Mouse (Mus musculus) olfactory bulb, adult 2 months (tissue): ENCODE results near the gene Tmem44. TPM values are rescaled to one million over a fixed set of nuclear protein-coding genes. Genes with fewer than 3 reads are reported as not detected.

Experiments
- H3K27ac ChIP-seq: fragments of 200-500 bp; 2 replicates; pipeline ENCODE4 v1.5.1; 2012; ENCODE audit warnings: low read depth, low read length; ENCODE audit not compliant: insufficient read depth
- H3K4me1 ChIP-seq: fragments of 200-500 bp; 2 replicates; pipeline ENCODE4 v1.6.1; 2012; ENCODE audit warnings: low read length; ENCODE audit not compliant: control insufficient read depth, insufficient read depth
- H3K4me3 ChIP-seq: fragments of 200-500 bp; 2 replicates; pipeline ENCODE4 v1.5.1; 2012; ENCODE audit warnings: mild to moderate bottlenecking, low read depth, low read length, moderate library complexity; ENCODE audit not compliant: insufficient read depth
- CTCF ChIP-seq: fragments of 200-500 bp; IDR thresholded peaks from 2 replicates; pipeline ENCODE4 v1.5.1; 2012; ENCODE audit warnings: low read depth, mild to moderate bottlenecking, low read length, moderate library complexity; ENCODE audit not compliant: insufficient read depth
- POLR2A ChIP-seq: fragments of 200-500 bp; IDR thresholded peaks from 2 replicates; pipeline ENCODE4 v1.6.1; 2012; ENCODE audit warnings: mild to moderate bottlenecking, low read depth, low read length, moderate library complexity; ENCODE audit not compliant: insufficient read depth
- whole genome bisulfite sequencing: fragments of 180-500 bp; shearing (Covaris S2); methylation state at CpG from one replicate; pipeline ENCODE4 v1.1.7; 2018; 5-methylcytosine and 5-hydroxymethylcytosine counted together
- polyA plus RNA-seq: library from polyadenylated mRNA; stranded (reverse); fragments of >200 nt; gene quantifications from 2 replicates; pipeline ENCODE4 v1.2.4, GENCODE M21; 2012; ENCODE audit warnings: low replicate concordance; ENCODE audit not compliant: missing spikeins, insufficient read depth, insufficient read length

The Tmem44 gene
- polyA plus RNA-seq, 1 experiment: not detected

DNA sequence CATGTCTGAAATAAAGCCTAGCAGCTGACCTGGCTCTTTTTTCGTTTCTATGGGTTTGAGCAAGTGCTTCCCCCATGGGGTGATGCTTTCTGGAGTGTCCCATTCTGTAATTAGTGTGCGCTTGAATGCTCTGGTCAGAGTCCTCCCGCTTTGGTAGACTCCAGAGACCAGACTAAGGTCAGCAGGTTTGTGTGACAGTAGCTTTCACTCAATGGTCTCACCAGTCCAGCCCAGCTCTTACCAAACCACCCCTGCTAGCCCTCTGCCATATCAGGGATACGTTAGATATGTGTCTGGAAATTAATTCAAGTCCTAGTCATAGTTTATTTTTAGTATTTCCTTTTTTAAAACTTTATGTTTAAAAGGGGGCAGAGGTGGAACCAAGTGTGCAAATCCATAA lies 10.0 kb upstream of the Tmem44 start:
- no peak overlapping the region for H3K4me3 ChIP-seq
- TF ChIP-seq CTCF (no peak), POLR2A (no peak)
- no peaks in the 10 kb centered on the region for H3K4me1 ChIP-seq
- WGBS: 85% methylated on average over 4 of the region's 4 CpGs
- H3K27ac ChIP-seq: no peak overlapping the region

DNA sequence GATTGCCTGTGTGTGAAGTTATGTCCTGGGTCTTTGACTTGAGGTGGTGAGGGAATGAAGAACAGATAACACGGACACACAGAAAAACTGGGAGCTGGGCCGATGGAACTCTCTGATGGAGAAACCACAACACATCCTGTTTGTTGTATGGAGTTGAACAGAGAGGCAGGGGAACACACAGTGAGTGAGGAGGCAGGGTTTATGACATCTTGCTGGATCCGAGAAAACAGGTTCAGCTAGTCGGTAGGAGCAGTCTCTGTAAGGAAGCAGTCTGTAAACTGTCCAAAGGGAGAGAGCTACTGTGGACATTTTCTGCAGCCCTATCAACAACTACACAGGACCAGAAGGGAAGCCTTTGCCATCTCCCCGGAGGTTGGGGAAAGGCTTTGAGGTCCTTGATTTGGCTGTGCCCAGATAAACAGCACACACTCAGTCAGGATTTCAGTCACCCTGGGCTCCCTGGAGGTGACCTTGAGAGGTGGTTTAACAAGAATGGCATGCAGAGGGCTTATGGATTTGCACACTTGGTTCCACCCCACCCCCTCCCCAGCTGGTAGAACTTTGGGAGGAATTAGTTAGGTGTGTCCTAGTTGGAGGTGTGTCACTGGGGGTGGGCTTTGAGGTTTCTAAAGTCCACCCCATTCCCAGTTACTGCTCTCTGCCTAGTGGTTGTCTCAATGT lies 8.8 kb upstream of the Tmem44 start:
- 88% methylated on average over 5 of the region's 5 CpGs for WGBS
- no peaks in the 10 kb centered on the region for H3K4me1 ChIP-seq
- TF ChIP-seq POLR2A (no peak), CTCF (no peak)
- no peak overlapping the region for H3K4me3 ChIP-seq
- no peak overlapping the region for H3K27ac ChIP-seq

DNA sequence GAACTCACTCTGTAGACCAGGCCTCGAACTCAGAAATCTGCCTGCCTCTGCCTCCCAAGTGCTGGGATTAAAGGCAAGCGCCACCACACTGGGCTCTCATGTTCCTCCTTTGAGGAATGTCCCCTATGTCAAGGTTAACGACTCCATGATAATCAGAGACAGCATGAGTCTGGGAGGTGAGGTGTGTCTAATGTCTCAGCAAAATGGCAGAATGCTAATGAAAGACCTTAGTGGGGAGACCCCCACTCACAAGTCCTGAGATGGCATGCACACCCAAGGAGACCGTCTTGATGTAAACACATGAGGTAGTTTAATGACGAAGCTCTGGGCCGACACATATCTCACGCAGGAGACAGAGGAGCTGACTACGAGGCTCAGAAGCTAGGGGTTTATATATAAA lies 3.5 kb upstream of the Tmem44 start:
- WGBS: 97% methylated on average over 8 of the region's 8 CpGs
- H3K4me1 ChIP-seq: peaks cover 13% of the 10 kb centered on the region
- H3K4me3 ChIP-seq: no peak overlapping the region
- no peak overlapping the region for H3K27ac ChIP-seq
- TF ChIP-seq CTCF: no peak
- no peak for TF ChIP-seq POLR2A

DNA sequence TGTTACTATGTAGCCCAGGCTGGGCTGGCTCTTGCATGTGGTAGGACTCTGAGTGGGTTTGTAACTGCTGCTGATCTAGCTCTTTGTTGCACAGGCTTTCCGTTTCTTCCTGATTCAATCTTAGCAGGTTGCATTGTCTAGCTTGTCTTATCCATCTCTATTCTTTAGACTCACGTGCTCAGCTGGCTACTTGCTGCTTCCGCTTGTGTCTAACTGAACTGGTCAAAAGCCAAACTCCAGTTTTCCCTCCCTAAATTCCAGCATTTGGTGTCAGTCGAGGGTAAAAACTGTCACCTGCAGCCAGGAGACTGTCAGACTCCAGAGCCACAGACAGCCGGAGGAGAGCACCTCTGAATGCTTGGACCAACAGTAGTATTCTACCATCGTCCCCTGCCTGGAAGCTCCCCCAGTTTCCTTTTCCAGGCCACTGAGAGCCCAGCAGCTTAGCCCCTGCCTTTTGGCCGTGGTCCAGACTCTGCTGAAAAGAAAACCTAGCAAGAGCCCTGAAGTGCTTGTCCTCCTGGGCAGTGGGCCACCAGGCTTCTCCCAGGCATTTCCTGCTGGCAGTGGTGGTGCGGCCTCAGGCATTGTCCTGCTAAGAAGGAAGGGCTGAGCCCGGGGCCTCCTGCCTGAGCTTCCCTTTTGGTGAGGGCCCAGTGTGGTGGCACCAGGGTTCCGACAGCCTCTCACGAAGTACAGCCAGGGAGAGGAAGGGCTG lies 2.1 kb upstream of the Tmem44 start:
- no peak for TF ChIP-seq POLR2A
- no peak for TF ChIP-seq CTCF
- 49% methylated on average over 11 of the region's 11 CpGs for WGBS
- H3K4me3 ChIP-seq: no peak overlapping the region
- H3K4me1 ChIP-seq: peaks cover 13% of the 10 kb centered on the region
- no peak overlapping the region for H3K27ac ChIP-seq

DNA sequence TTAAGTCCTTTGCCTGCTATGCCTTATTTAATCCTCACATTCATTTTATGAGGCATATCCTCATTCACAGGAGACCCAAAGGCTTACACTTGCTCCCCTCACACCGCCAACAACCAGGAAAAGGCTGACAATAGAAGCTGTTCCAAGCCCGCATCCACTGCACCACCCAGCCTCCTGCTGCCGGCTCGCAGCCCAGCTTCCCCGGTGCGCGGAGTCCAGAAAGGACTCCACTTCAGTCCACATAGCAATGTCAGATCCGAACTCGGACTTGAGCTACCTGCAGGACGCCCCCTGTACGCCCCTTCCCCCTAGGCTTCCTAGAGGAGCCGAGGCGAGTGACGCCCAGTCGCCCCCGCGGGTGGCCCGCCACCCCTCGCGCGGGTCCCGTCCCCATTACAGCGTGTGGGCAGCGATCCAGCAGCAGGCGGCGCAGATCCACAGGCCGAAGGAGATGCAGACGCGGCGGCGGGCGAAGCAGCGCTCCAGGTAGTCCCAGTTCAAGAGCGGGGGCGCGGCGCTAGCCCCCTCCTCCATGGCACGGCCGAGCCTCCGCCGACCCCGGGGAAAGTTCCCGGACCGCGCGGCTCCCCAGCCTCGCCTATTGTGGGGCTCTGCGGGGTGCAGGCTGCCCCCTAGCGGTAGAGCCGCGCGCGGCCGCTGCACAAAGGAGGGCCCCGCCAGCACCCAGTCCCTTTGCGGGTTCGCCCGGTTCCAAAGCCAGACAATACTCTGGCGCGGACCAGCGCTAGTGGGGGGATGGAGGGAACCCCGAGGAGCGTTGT lies 485 bp downstream of the Tmem44 start:
- WGBS: 1% methylated on average over 63 of the region's 63 CpGs
- TF ChIP-seq POLR2A (0 out of 2 replicates have a peak, but pooled peaks have one; percentile 34), CTCF (peak; percentile 97)
- Histone ChIP-seq H3K4me1 (peaks cover 13% of the 10 kb centered on the region), H3K27ac (no peak overlapping the region), H3K4me3 (peak overlapping the region; percentile 64)

DNA sequence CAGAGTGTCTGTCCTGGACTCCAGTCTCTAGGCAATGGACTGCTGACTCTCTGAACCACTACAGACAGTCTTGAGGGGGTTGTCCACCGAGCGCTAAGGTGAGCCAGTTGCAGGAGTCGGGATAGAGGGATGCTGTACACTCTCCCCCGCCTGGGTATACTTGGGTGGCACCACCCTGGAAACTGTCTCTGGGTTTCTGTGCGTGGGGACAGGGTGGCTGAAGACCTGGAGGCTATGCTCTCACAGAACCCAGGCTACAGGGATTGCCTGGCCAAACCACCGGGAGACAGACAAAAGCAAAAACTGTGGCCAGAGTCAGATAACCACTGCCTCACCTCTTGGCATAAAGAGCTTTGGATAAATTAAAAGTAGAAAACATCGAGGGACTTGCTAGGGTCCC lies 1.1 kb downstream of the Tmem44 start:
- no peak overlapping the region for H3K27ac ChIP-seq
- TF ChIP-seq POLR2A (no peak), CTCF (no peak)
- WGBS: 71% methylated on average over 7 of the region's 7 CpGs

DNA sequence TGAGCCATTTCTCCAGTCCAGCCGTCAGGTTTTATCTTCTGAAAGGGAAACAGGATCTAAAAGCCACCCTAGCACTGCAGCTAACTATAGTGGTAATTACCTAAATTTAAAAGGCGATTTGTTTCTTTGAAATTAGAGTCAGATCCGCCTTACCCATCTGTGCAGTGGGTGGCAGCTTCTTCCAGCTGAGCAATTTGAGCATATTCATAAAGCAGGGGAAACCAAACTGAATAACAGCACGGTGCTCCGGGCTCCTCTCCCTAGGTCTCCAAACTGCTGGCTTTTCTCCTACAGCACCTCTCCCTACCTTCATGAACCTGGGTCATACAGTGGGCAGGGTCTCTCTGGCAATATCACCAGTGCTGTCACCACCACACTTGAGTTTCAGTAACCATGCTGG lies 2.4 kb downstream of the Tmem44 start:
- no peak overlapping the region for H3K4me3 ChIP-seq
- TF ChIP-seq CTCF: no peak
- TF ChIP-seq POLR2A: no peak
- H3K27ac ChIP-seq: no peak overlapping the region
- H3K4me1 ChIP-seq: peaks cover 13% of the 10 kb centered on the region
- 28% methylated on average over 5 of the region's 5 CpGs for WGBS

More for the DNA sequence above, 1.1 kb downstream of the Tmem44 start:
- Histone ChIP-seq H3K4me1 (peaks cover 13% of the 10 kb centered on the region), H3K4me3 (peak overlapping the region; percentile 9)

DNA sequence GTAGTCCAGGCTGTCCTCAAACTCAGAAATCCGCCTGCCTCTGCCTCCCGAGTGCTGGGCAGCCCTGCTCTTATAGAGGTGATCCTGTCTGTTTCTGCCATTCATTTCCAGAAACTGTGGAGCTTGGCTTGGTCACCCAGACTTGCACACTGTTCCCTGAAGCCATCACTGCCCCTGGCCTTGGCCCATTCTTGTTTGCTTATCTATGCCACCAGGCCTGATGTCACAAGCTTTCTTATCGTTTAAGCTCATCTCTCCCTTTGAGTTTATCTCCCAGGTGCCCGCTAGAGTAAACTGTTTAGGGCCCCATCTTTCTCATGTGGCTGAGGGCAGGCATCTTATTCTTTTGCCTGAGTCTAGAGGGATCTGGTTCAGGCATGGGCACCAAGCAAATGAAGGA lies 5.9 kb downstream of the Tmem44 start:
- Histone ChIP-seq H3K27ac (no peak overlapping the region), H3K4me3 (no peak overlapping the region), H3K4me1 (peaks cover 6% of the 10 kb centered on the region)
- WGBS: 96% methylated on average over 4 of the region's 4 CpGs
- TF ChIP-seq POLR2A (no peak), CTCF (no peak)

DNA sequence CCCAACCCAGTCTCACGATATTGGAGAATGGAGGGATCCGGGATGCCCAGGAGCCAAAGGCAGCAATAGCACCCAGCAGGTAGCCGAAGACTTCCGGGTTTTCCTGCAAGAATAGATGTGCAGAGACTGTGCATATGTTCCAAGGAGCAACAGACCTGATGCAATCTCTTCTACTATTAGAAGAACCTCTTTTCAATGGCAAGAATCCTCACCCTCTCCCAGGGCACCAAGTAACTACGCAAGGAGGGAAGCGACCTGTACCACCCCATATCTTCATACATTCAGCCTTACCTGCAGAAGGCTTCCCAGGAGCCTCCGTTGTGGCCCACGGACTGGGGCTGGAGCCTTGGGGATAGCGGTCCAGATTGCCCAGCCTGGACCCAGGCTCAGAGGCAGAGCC lies 7.3 kb downstream of the Tmem44 start:
- peaks cover 6% of the 10 kb centered on the region for H3K4me1 ChIP-seq
- TF ChIP-seq POLR2A (no peak), CTCF (no peak)
- 92% methylated on average over 9 of the region's 9 CpGs for WGBS
- no peak overlapping the region for H3K4me3 ChIP-seq
- H3K27ac ChIP-seq: no peak overlapping the region
